Mouse (Mus musculus) bone marrow macrophage, adult 2 months (primary cell): ENCODE data around the gene Usp24.

Experiments used
- CTCF ChIP-seq: IDR thresholded peaks from 2 replicates; pipeline ENCODE4 v1.5.1; 2012; ENCODE audit warnings: low read depth, mild to moderate bottlenecking, low read length, moderate library complexity
- POLR2A ChIP-seq: IDR thresholded peaks from 2 replicates; pipeline ENCODE4 v1.6.1; 2012; ENCODE audit warnings: mild to moderate bottlenecking, low read depth, low read length, borderline replicate concordance

- no peak for TF ChIP-seq POLR2A
- no peak for TF ChIP-seq CTCF
Observed at GRCm38 (mm10) chr4:106419256-106419655, 103.2 kb downstream of the Usp24 start.
